Mouse (Mus musculus) B cell, adult 2 months (primary cell): ENCODE measurements around the gene Hrc.

ENCODE experiments used
- DNase-seq, 2 experiments: peaks; one replicate each; pipeline ENCODE4 v3.0.0; 2022

Gene Hrc

DNA sequence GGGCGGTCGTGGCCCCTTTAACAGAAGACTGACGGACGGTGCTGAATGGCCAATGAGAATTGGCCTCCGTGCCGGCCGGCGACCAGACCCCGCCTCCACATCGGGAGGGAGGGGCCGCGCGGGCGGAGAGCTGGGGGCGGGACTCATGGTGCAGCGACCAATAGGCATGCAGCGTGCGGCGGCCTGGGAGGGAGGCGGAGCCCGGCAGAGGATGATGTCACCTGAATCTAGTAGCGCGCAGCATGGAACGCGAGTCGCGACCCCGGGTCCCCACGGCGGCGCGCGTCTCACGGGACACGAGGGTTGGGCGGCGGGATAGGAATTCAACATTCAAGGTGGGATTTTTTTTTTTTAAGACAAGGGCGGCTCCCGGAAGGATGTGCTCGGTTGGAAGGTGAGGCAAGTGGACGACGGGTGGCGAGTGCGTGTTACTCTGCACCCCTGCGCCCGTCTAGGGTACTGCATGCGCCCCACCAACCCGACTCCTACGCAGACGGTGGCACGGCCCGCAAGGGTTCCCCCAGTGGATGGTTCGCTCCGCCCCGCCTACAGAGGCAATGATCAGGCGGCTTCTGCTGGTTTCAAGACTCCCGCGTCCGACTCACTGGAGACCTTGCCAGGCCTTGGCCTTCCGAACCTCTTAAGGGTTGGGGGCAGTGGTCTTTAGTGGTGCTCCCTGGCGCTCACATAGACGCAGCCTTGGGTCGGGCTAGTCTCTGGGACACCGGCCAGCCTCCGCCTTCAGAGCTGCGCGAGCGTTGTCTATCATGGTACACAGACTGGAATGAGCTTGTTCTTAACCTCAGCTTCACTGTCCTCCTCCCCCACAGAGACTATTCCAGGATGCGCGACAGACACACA is 32.2 kb downstream of the Hrc start:
- DNase-seq = peak; percentile 99

DNA sequence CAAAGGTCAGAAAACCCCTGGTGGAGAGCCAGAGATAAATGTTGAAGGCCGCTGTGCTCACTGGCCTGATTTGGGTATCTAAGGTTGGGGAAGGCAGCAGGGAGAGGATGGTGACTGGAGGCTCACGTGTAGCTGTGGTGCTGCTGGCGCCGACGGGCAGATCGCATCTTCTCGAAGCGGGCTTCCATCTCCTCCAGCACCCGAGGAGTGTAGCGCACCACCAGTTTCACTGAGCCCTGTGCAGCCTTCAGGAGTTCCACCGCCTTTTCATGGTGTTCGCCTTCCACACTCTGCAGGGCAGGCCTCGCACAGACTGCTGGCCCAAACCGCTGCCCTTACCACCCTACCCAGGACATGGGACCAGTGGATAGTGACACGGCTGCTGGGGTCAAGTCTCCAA is 33.1 kb downstream of the Hrc start:
- no peak for DNase-seq

DNA sequence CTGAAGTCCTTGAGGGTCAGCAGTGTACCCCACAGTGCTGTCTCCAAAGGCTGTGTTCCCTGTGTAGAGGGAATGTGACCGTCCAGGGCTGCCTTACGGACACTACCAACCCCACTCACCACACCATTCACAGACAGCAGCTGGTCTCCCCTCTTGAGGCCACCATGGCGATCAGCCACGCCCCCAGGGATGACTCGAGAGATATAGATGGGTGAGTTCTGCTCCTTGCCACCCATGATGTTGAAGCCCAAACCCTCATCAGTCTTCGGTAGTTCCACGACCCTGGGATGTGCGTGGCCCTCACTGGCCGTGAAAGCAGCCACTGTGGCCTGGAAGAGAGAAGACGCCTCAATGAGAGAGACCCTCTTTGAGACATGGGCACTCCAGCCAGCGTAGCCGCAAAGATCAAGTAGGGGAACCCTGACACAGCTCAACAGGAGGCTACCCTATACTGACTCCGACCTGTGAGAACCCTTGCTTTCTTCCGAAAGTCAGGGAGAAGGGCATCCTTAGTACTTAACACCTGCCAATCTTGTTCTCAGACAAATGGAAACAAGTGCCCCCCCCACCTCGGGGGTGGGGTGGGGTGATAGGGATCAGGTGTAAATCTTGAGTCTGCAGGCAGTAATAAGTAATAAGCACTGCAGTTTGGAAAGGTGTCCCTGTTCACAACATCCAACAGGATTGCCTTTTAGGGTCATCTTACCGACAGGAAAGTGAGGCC is 34.1 kb downstream of the Hrc start:
- DNase-seq = no peak

DNA sequence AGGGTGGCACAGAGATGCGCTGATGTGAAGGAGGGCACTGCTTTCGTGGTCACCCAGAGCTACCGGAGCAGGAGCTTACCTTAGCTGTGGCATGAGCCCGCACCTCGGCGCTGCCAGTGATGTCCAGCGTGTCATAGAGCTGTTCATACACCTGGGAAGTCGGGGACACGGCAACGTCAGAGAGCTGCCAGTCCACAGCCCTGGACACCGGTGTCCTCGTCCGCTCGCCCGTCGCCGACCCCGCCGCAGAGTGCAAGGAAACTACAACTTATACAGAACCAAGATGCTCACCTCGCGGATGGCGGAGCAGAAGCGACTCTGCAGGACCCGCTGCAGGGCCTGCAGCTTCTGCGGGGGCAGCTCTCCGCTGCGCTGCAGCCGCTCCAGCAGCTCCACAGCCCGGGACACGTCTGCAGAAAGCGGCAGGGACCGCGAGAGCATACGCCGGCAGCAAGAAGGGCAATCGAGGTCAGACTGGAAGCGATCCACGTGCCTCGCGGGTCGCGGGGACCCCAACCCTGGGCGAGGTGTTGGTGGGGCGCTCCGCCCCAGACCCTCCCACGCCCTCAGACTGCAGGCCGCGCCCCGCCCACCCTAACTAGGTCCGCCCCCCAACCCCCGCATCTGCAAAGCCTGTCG is 34.9 kb downstream of the Hrc start:
- no peak for DNase-seq

DNA sequence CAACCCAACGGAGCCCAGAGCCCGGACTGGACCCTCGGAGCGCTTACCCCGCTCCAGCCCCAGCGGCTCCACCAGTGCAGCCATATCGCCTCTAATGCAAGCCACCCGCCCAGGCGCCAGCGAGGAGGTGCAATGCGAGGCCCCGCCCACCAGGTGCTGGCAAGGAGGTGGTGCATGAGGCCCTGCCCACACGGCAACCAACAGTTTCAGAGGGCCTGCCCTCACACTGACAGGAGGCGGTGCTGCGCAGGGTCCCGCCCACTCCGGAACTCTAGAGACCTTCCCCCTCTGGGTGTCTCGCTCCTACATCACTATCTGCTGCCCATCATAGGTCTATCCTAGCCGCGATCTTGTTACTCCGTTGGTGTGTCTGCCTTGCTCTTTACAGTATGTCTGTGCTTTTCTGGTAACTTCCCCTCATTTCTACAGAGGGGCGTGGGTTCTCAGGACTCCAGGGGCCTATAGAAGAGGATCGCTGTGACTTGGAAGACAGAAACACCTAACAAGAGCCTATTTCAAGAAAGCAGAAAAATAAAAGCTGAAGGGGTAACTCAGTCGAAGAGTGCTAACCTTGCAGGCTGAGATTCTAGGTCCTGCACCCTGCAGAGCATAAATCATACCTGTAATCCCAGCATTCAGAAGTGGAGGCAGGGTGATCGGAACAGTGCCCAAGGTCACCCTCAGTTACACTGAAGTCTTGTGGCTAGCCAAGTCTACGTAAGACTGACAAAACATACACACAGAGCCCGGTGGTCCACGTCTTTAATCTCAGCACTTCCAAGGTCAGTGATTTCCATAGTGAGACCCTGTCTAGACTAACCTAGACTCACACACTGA is 35.6 kb downstream of the Hrc start, which contains the start of gene Lin7b:
Gene Lin7b, minus strand, starts transcription at position 109 of the 837 bp plus-strand sequence.
- DNase-seq = peak; percentile 95 to 96

DNA sequence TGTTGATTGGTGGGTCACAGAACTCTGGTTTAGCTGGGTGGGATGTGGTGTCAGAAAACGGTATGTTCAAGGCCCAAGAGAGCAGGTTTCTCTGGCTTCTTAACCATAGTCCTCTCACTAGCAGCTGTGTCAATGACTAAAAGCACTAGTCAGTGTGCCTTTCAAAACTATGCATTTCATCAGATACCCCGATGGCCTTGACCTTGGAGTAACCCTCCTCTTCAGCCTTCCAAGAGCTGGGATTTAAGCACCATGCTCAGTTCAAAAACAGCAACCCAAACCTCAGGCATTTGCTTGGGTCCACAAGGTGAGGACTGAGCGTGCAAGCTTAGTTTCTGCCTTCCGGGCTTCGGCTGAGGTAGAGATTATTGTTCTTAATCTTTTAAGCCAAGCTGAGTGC is 37.3 kb downstream of the Hrc start:
- no peak for DNase-seq

DNA sequence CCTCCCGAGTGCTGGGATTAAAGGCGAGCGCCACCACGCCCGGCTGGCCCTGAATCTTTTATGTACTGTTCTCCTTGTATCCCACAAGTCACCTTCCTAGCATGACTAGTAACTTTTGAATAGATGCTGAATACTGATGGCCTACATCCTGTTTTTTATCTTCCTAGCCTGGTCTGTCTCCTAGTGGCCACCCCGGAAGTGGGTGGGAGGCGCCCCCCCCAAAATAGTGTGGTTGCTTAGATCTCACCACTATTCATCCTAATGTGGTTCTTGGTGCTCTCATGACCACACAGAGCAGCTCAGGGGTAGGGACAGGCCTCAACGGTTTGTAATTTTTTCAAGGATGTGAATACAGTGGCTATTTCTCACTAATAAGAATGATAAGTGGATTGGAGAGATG is 39.5 kb downstream of the Hrc start:
- no peak for DNase-seq

DNA sequence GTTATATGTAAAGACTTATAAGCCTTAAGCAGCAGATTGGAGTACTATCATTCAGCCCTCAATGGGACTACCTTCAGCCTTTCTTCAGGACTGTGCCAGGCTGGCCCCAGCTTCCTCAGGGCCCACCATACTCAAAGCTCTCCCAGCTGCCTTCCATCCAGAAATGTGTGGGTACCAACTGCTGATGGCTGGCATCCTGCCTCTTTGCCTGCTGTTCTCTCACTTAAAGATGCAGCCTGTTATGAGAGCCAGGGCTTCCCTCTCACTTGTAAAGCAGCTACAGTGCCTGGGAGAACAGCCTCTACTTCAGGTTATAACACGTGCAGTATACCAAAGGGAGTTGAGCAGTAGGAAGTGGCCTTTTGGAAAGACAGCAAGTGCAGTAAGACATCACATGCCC is 41.0 kb downstream of the Hrc start:
- no peak for DNase-seq

DNA sequence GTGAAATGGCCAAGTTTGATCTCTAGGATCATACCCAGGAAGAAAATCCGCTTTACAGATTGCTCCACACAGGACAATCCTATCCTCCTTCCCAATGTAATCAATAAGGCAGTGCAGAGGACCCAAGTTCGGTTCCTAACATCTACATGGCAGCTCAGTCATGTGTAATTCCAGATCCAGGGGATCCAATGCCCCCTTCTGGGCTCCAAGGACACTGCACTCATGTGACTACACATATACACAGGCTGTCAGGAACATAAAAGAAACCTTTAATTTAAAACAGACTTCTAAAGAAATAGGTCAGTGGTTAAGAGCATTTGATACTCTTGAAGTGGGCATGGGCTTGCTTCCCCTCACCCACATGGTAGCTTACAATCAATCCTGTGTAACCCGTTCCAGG is 51.0 kb downstream of the Hrc start:
- DNase-seq = no peak
